Mouse (Mus musculus): ENCODE measurements around the gene Krtap26-1. TPM values are rescaled to one million over a fixed set of nuclear protein-coding genes. Genes with fewer than 3 reads are reported as not detected.

Krtap26-1 gene
- not detected in 2 replicates for polyA plus RNA-seq (2015; fragmentation: Nextera tagmentation; extraction: Ambion mirVana)

- H3K27me3 ChIP-seq (ENCODE audit: insufficient read depth, low read length), result no peaks in the 10 kb centered on the region
- H3K4me3 ChIP-seq (ENCODE audit: low read length), result no peak within 1 kb of the TSS
- 0 out of 2 replicates have a peak, but pooled peaks have one; percentile 15 for ATAC-seq (ENCODE audit: low FRiP score, low TSS enrichment)
- H3K36me3 ChIP-seq (ENCODE audit: insufficient read depth, low read length), result no peaks in the 10 kb centered on the region
- H3K4me2 ChIP-seq (replicated peaks; ENCODE audit: low read depth, low read length), result 0 out of 2 replicates have a peak within 1 kb of the TSS, but pooled peaks have one; percentile 8
- H3K9ac ChIP-seq (replicated peaks; ENCODE audit: low read length), result no peak within 1 kb of the TSS
- WGBS, result 44% methylated on average over 10 of the region's 10 CpGs
- H3K9me3 ChIP-seq (ENCODE audit: low read length), result no peaks in the 10 kb centered on the region
- H3K4me1 ChIP-seq (ENCODE audit: insufficient read depth, low read length), result peaks cover 5% of the 10 kb centered on the region; the same call in 1 of the 2 replicates
- H3K27ac ChIP-seq (ENCODE audit: low read length), result no peak within 1 kb of the TSS
Observed at GRCm38 (mm10) chr16:88647358-88647846, at the start of gene Krtap26-1. Krtap26-1 (minus strand) TSS chr16:88647796.

GRCm38 (mm10) chr16:88696256-88696655 is 48.7 kb upstream of the Krtap26-1 start:
- WGBS, result 59% methylated on average over 4 of the region's 4 CpGs
- Histone ChIP-seq H3K27me3 (ENCODE audit: insufficient read depth, low read length) (no peaks in the 10 kb centered on the region), H3K36me3 (ENCODE audit: insufficient read depth, low read length) (no peaks in the 10 kb centered on the region), H3K4me3 (ENCODE audit: low read length) (no peak overlapping the region), H3K9me3 (ENCODE audit: low read length) (no peaks in the 10 kb centered on the region), H3K27ac (ENCODE audit: low read length) (no peak overlapping the region), H3K9ac (replicated peaks; ENCODE audit: low read length) (no peak overlapping the region), H3K4me1 (ENCODE audit: insufficient read depth, low read length) (no peaks in the 10 kb centered on the region), H3K4me2 (replicated peaks; ENCODE audit: low read depth, low read length) (no peak overlapping the region)
- no peak for ATAC-seq (ENCODE audit: low FRiP score, low TSS enrichment)

- Histone ChIP-seq H3K36me3 (ENCODE audit: insufficient read depth, low read length) (no peaks in the 10 kb centered on the region), H3K9me3 (ENCODE audit: low read length) (no peaks in the 10 kb centered on the region)
- WGBS, result 73% methylated on average over 2 of the region's 2 CpGs
Observed at GRCm38 (mm10) chr16:88681282-88681681, 33.7 kb upstream of the Krtap26-1 start.

GRCm38 (mm10) chr16:88679099-88679498 is 31.5 kb upstream of the Krtap26-1 start:
- 69% methylated on average over 6 of the region's 6 CpGs for WGBS
- no peaks in the 10 kb centered on the region for H3K9me3 ChIP-seq (ENCODE audit: low read length)
- H3K27ac ChIP-seq (ENCODE audit: low read length), result no peak overlapping the region
- no peak overlapping the region for H3K4me2 ChIP-seq (replicated peaks; ENCODE audit: low read depth, low read length)
- H3K36me3 ChIP-seq (ENCODE audit: insufficient read depth, low read length), result no peaks in the 10 kb centered on the region
- H3K4me3 ChIP-seq (ENCODE audit: low read length), result no peak overlapping the region
- ATAC-seq (ENCODE audit: low FRiP score, low TSS enrichment), result no peak
- H3K27me3 ChIP-seq (ENCODE audit: insufficient read depth, low read length), result no peaks in the 10 kb centered on the region
- H3K9ac ChIP-seq (replicated peaks; ENCODE audit: low read length), result no peak overlapping the region
- no peaks in the 10 kb centered on the region for H3K4me1 ChIP-seq (ENCODE audit: insufficient read depth, low read length)

More at GRCm38 (mm10) chr16:88681282-88681681, 33.7 kb upstream of the Krtap26-1 start:
- ATAC-seq (ENCODE audit: low FRiP score, low TSS enrichment), result no peak
- Histone ChIP-seq H3K4me2 (replicated peaks; ENCODE audit: low read depth, low read length) (no peak overlapping the region), H3K4me3 (ENCODE audit: low read length) (no peak overlapping the region), H3K27me3 (ENCODE audit: insufficient read depth, low read length) (no peaks in the 10 kb centered on the region), H3K4me1 (ENCODE audit: insufficient read depth, low read length) (no peaks in the 10 kb centered on the region), H3K9ac (replicated peaks; ENCODE audit: low read length) (no peak overlapping the region), H3K27ac (ENCODE audit: low read length) (no peak overlapping the region)

DNA sequence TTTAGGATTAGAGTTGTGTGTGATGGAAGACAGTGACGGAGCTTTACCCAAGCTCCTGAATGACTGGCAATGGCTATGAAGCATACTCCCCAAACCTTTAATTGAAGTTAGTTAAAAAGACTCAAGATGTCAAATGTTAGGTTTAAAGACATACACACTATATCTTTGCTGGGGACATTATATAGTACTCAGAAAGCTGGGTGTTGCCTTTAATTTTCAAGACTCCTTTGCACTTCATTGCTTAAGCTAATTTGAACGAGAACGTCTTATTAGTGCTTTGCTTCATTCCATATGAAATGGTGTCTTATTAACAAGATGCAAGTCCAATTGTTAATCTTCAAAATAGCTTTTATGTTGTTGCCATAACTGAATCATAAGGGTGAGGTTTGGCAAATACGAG is 24.0 kb upstream of the Krtap26-1 start, which contains the start of gene Krtap27-1:
Gene Krtap27-1 (minus strand): TSS at position 101 of the 400 bp plus-strand sequence.
- ATAC-seq (ENCODE audit: low FRiP score, low TSS enrichment), result no peak
- WGBS, result 94% methylated on average over 4 of the region's 4 CpGs
- Histone ChIP-seq H3K36me3 (ENCODE audit: insufficient read depth, low read length) (no peaks in the 10 kb centered on the region), H3K4me3 (ENCODE audit: low read length) (no peak within 1 kb of the TSS), H3K9me3 (ENCODE audit: low read length) (no peaks in the 10 kb centered on the region), H3K4me2 (replicated peaks; ENCODE audit: low read depth, low read length) (no peak within 1 kb of the TSS), H3K27ac (ENCODE audit: low read length) (no peak within 1 kb of the TSS), H3K4me1 (ENCODE audit: insufficient read depth, low read length) (no peaks in the 10 kb centered on the region), H3K27me3 (ENCODE audit: insufficient read depth, low read length) (no peaks in the 10 kb centered on the region), H3K9ac (replicated peaks; ENCODE audit: low read length) (no peak within 1 kb of the TSS)

DNA sequence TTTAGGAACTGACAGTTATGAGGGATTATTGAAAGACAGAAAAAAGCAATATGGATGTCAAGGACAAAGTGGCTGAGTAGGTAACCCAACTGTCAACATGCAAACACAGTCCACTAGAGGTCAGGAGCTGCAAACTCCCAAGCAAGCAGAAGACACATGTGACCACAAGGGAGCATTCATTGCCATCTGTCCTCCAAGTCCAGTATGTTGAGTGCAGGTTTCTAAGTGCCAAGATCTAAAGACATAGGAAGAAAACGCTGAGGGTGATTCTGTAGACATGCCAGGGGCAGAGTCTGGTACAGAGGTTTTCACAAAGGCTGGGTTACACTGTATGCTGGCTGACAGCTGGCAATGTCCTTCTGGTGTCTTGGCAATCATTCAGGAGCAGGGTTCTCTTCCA is 9.8 kb upstream of the Krtap26-1 start:
- H3K9ac ChIP-seq (replicated peaks; ENCODE audit: low read length), result no peak overlapping the region
- ATAC-seq (ENCODE audit: low FRiP score, low TSS enrichment), result peak; percentile 42; the same call in 1 of the 2 replicates
- H3K9me3 ChIP-seq (ENCODE audit: low read length), result no peaks in the 10 kb centered on the region
- H3K4me2 ChIP-seq (replicated peaks; ENCODE audit: low read depth, low read length), result no peak overlapping the region
- no peak overlapping the region for H3K27ac ChIP-seq (ENCODE audit: low read length)
- no peaks in the 10 kb centered on the region for H3K27me3 ChIP-seq (ENCODE audit: insufficient read depth, low read length)
- H3K36me3 ChIP-seq (ENCODE audit: insufficient read depth, low read length), result no peaks in the 10 kb centered on the region
- no peaks in the 10 kb centered on the region for H3K4me1 ChIP-seq (ENCODE audit: insufficient read depth, low read length)
- 54% methylated on average over 1 of the region's 1 CpGs for WGBS
- no peak overlapping the region for H3K4me3 ChIP-seq (ENCODE audit: low read length)

DNA sequence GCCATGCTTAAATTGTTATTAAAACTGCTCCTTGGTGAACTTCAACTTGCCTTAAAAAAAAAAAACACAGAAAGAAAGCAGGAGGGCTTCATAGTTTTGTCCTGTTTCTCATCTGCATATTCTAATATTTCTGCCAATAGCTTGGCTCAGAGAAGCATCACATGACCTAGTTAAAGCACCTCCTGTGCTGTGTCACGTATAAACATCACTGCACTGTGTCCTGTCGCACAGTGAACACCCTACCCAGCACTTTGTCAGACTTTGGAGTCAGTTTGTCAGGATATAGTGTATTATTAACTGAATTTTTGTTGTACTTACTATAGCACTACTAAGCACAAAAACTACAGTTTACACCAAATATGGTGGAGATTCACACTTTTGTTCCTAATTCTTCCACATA is 4.4 kb upstream of the Krtap26-1 start:
- H3K9me3 ChIP-seq (ENCODE audit: low read length), result no peaks in the 10 kb centered on the region
- no peak overlapping the region for H3K4me2 ChIP-seq (replicated peaks; ENCODE audit: low read depth, low read length)
- no peak overlapping the region for H3K4me3 ChIP-seq (ENCODE audit: low read length)
- H3K27ac ChIP-seq (ENCODE audit: low read length), result no peak overlapping the region
- peaks cover 5% of the 10 kb centered on the region; the same call in 1 of the 2 replicates for H3K4me1 ChIP-seq (ENCODE audit: insufficient read depth, low read length)
- H3K9ac ChIP-seq (replicated peaks; ENCODE audit: low read length), result no peak overlapping the region
- no peak for ATAC-seq (ENCODE audit: low FRiP score, low TSS enrichment)
- WGBS, result 64% methylated on average over 2 of the region's 2 CpGs
- H3K36me3 ChIP-seq (ENCODE audit: insufficient read depth, low read length), result no peaks in the 10 kb centered on the region
- H3K27me3 ChIP-seq (ENCODE audit: insufficient read depth, low read length), result no peaks in the 10 kb centered on the region

- no peak for ATAC-seq (ENCODE audit: low FRiP score, low TSS enrichment)
- WGBS, result 34% methylated on average over 1 of the region's 1 CpGs
- Histone ChIP-seq H3K9ac (replicated peaks; ENCODE audit: low read length) (no peak overlapping the region), H3K4me1 (ENCODE audit: insufficient read depth, low read length) (peaks cover 5% of the 10 kb centered on the region; the same call in 1 of the 2 replicates), H3K4me3 (ENCODE audit: low read length) (no peak overlapping the region), H3K27ac (ENCODE audit: low read length) (no peak overlapping the region), H3K36me3 (ENCODE audit: insufficient read depth, low read length) (no peaks in the 10 kb centered on the region), H3K27me3 (ENCODE audit: insufficient read depth, low read length) (no peaks in the 10 kb centered on the region), H3K4me2 (replicated peaks; ENCODE audit: low read depth, low read length) (no peak overlapping the region), H3K9me3 (ENCODE audit: low read length) (no peaks in the 10 kb centered on the region)
Observed at GRCm38 (mm10) chr16:88651082-88651481, 3.5 kb upstream of the Krtap26-1 start.

GRCm38 (mm10) chr16:88646366-88647111 is 1.1 kb downstream of the Krtap26-1 start:
- Histone ChIP-seq H3K27me3 (ENCODE audit: insufficient read depth, low read length) (no peaks in the 10 kb centered on the region), H3K9me3 (ENCODE audit: low read length) (no peaks in the 10 kb centered on the region), H3K9ac (replicated peaks; ENCODE audit: low read length) (no peak overlapping the region), H3K36me3 (ENCODE audit: insufficient read depth, low read length) (no peaks in the 10 kb centered on the region), H3K4me2 (replicated peaks; ENCODE audit: low read depth, low read length) (no peak overlapping the region), H3K27ac (ENCODE audit: low read length) (no peak overlapping the region), H3K4me3 (ENCODE audit: low read length) (no peak overlapping the region), H3K4me1 (ENCODE audit: insufficient read depth, low read length) (peaks cover 5% of the 10 kb centered on the region; the same call in 1 of the 2 replicates)
- WGBS, result 80% methylated on average over 8 of the region's 8 CpGs
- no peak for ATAC-seq (ENCODE audit: low FRiP score, low TSS enrichment)

- no peak for ATAC-seq (ENCODE audit: low FRiP score, low TSS enrichment)
- Histone ChIP-seq H3K27ac (ENCODE audit: low read length) (no peak overlapping the region), H3K9ac (replicated peaks; ENCODE audit: low read length) (no peak overlapping the region), H3K36me3 (ENCODE audit: insufficient read depth, low read length) (no peaks in the 10 kb centered on the region), H3K4me2 (replicated peaks; ENCODE audit: low read depth, low read length) (no peak overlapping the region), H3K27me3 (ENCODE audit: insufficient read depth, low read length) (no peaks in the 10 kb centered on the region), H3K4me3 (ENCODE audit: low read length) (no peak overlapping the region), H3K9me3 (ENCODE audit: low read length) (no peaks in the 10 kb centered on the region), H3K4me1 (ENCODE audit: insufficient read depth, low read length) (no peaks in the 10 kb centered on the region)
- WGBS, result 82% methylated on average over 3 of the region's 3 CpGs
Observed at GRCm38 (mm10) chr16:88640053-88640452, 7.5 kb downstream of the Krtap26-1 start.

All from kidney, embryonic 16.5 days (tissue).